Mouse (Mus musculus): Measurements from ENCODE around the gene Slc38a1. TPM values are rescaled to one million over a fixed set of nuclear protein-coding genes. Genes with fewer than 3 reads are reported as not detected.

Gene Slc38a1
- total and polyA plus RNA-seq, 2 experiments from 2014 or later, result 52.4 to 56.7 TPM

GRCm38 (mm10) chr15:96588996-96589657 lies 53.6 kb downstream of the Slc38a1 start:
- ATAC-seq (ENCODE audit: insufficient read depth, low read depth), result no peak
- H3K36me3 ChIP-seq (replicated peaks; ENCODE audit: control insufficient read depth, insufficient read depth, low read length), result peaks cover 53% of the 10 kb centered on the region

GRCm38 (mm10) chr15:96587998-96588397 lies 54.7 kb downstream of the Slc38a1 start:
- no peak overlapping the region for H3K9ac ChIP-seq (replicated peaks; ENCODE audit: low read depth, low read length)
- H3K27ac ChIP-seq (ENCODE audit: low read depth), result no peak overlapping the region
- H3K4me1 ChIP-seq (ENCODE audit: control insufficient read depth, insufficient read depth), result peaks cover 16% of the 10 kb centered on the region
- no peaks in the 10 kb centered on the region for H3K9me3 ChIP-seq (replicated peaks; ENCODE audit: control insufficient read depth, low read length)
- ATAC-seq (ENCODE audit: insufficient read depth, low read depth) (no peak), DNase-seq (ENCODE audit: low spot score) (no peak)
- H3K4me3 ChIP-seq (ENCODE audit: low read depth, low read length), result no peak overlapping the region
- peaks cover 64% of the 10 kb centered on the region for H3K36me3 ChIP-seq (replicated peaks; ENCODE audit: control insufficient read depth, insufficient read depth, low read length)
- TF ChIP-seq CTCF (IDR thresholded peaks at IDR 0.05; ENCODE audit: low read depth) (no peak), EP300 (IDR thresholded peaks at IDR 0.05; ENCODE audit: low read depth) (no peak)
- H3K4me2 ChIP-seq (ENCODE audit: low read depth, low read length), result no peak overlapping the region
- 86% methylated on average over 8 of the region's 8 CpGs for WGBS
- H3K27me3 ChIP-seq (ENCODE audit: control insufficient read depth, insufficient read depth, low read length), result no peaks in the 10 kb centered on the region

More at GRCm38 (mm10) chr15:96588996-96589657, 53.6 kb downstream of the Slc38a1 start:
- DNase-seq (ENCODE audit: low spot score), result no peak
- Histone ChIP-seq H3K9ac (replicated peaks; ENCODE audit: low read depth, low read length) (no peak overlapping the region), H3K27me3 (ENCODE audit: control insufficient read depth, insufficient read depth, low read length) (no peaks in the 10 kb centered on the region), H3K4me1 (ENCODE audit: control insufficient read depth, insufficient read depth) (peaks cover 24% of the 10 kb centered on the region), H3K9me3 (replicated peaks; ENCODE audit: control insufficient read depth, low read length) (no peaks in the 10 kb centered on the region), H3K4me3 (ENCODE audit: low read depth, low read length) (no peak overlapping the region), H3K4me2 (ENCODE audit: low read depth, low read length) (no peak overlapping the region), H3K27ac (ENCODE audit: low read depth) (no peak overlapping the region)
- TF ChIP-seq CTCF (IDR thresholded peaks at IDR 0.05; ENCODE audit: low read depth) (no peak), EP300 (IDR thresholded peaks at IDR 0.05; ENCODE audit: low read depth) (no peak)
- whole genome bisulfite sequencing, result 94% methylated on average over 9 of the region's 9 CpGs

DNA sequence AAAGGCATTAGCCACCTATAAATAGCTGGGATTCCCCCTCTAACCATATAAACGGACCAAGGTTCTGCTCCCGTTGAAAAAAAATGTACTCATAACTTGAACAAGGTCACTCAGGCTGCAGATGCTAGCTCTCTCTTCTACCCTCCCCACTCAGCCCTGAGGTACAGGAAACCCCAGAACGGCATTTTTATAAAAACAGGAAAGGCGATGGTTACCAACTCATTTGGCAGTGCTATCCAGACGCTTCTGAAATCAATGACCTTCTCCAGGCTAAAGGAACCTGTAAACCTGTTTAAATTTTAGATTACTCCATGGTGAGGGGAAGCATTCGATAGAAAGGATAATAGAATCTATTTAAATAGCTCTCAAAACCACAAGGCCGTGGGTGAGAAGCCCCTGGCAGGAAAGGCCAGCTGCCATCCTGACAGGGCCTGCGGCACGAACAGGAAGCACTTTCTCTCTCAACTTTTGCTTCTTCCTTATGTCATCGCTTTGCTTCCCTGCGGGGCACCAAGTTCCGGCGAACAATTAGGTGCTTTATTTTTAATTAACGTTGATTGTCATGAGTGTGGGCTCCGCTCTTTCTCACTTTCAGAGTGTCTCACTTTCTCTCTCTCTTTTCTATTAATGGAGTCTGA lies 59.2 kb downstream of the Slc38a1 start:
- no peak overlapping the region for H3K4me3 ChIP-seq (ENCODE audit: low read depth, low read length)
- no peaks in the 10 kb centered on the region for H3K27me3 ChIP-seq (ENCODE audit: control insufficient read depth, insufficient read depth, low read length)
- no peak overlapping the region for H3K27ac ChIP-seq (ENCODE audit: low read depth)
- whole genome bisulfite sequencing, result 85% methylated on average over 15 of the region's 15 CpGs
- ATAC-seq (ENCODE audit: insufficient read depth, low read depth), result no peak
- H3K9me3 ChIP-seq (replicated peaks; ENCODE audit: control insufficient read depth, low read length), result no peaks in the 10 kb centered on the region
- no peaks in the 10 kb centered on the region for H3K4me1 ChIP-seq (ENCODE audit: control insufficient read depth, insufficient read depth)
- H3K9ac ChIP-seq (replicated peaks; ENCODE audit: low read depth, low read length), result no peak overlapping the region
- H3K36me3 ChIP-seq (replicated peaks; ENCODE audit: control insufficient read depth, insufficient read depth, low read length), result peaks cover 69% of the 10 kb centered on the region
- DNase-seq (ENCODE audit: low spot score), result no peak
- no peak for TF ChIP-seq EP300 (IDR thresholded peaks at IDR 0.05; ENCODE audit: low read depth)
- no peak for TF ChIP-seq CTCF (IDR thresholded peaks at IDR 0.05; ENCODE audit: low read depth)
- no peak overlapping the region for H3K4me2 ChIP-seq (ENCODE audit: low read depth, low read length)

GRCm38 (mm10) chr15:96576998-96577397 lies 65.7 kb downstream of the Slc38a1 start:
- 87% methylated on average over 5 of the region's 5 CpGs for whole genome bisulfite sequencing
- H3K9me3 ChIP-seq (replicated peaks; ENCODE audit: control insufficient read depth, low read length), result no peaks in the 10 kb centered on the region
- no peaks in the 10 kb centered on the region for H3K4me1 ChIP-seq (ENCODE audit: control insufficient read depth, insufficient read depth)
- H3K27me3 ChIP-seq (ENCODE audit: control insufficient read depth, insufficient read depth, low read length), result no peaks in the 10 kb centered on the region
- H3K4me3 ChIP-seq (ENCODE audit: low read depth, low read length), result no peak overlapping the region
- H3K27ac ChIP-seq (ENCODE audit: low read depth), result no peak overlapping the region
- DNase-seq (ENCODE audit: low spot score) (no peak), ATAC-seq (ENCODE audit: insufficient read depth, low read depth) (no peak)
- no peak for TF ChIP-seq CTCF (IDR thresholded peaks at IDR 0.05; ENCODE audit: low read depth)
- TF ChIP-seq EP300 (IDR thresholded peaks at IDR 0.05; ENCODE audit: low read depth), result no peak
- no peak overlapping the region for H3K4me2 ChIP-seq (ENCODE audit: low read depth, low read length)
- peaks cover 65% of the 10 kb centered on the region for H3K36me3 ChIP-seq (replicated peaks; ENCODE audit: control insufficient read depth, insufficient read depth, low read length)
- no peak overlapping the region for H3K9ac ChIP-seq (replicated peaks; ENCODE audit: low read depth, low read length)

- 62% methylated on average over 2 of the region's 2 CpGs for WGBS
- peak overlapping the region; percentile 76 for H3K27ac ChIP-seq (ENCODE audit: low read depth)
Observed at GRCm38 (mm10) chr15:96568983-96569363, 73.7 kb downstream of the Slc38a1 start.

More at GRCm38 (mm10) chr15:96568983-96569363, 73.7 kb downstream of the Slc38a1 start:
- Histone ChIP-seq H3K4me1 (ENCODE audit: control insufficient read depth, insufficient read depth) (peaks cover 20% of the 10 kb centered on the region), H3K9ac (replicated peaks; ENCODE audit: low read depth, low read length) (no peak overlapping the region), H3K36me3 (replicated peaks; ENCODE audit: control insufficient read depth, insufficient read depth, low read length) (peaks cover 3% of the 10 kb centered on the region; the same call in 1 of the 2 replicates), H3K4me2 (ENCODE audit: low read depth, low read length) (no peak overlapping the region), H3K9me3 (replicated peaks; ENCODE audit: control insufficient read depth, low read length) (no peaks in the 10 kb centered on the region), H3K27me3 (ENCODE audit: control insufficient read depth, insufficient read depth, low read length) (no peaks in the 10 kb centered on the region), H3K4me3 (ENCODE audit: low read depth, low read length) (no peak overlapping the region)
- DNase-seq (ENCODE audit: low spot score) (no peak), ATAC-seq (ENCODE audit: insufficient read depth, low read depth) (no peak)
- TF ChIP-seq EP300 (IDR thresholded peaks at IDR 0.05; ENCODE audit: low read depth) (no peak), CTCF (IDR thresholded peaks at IDR 0.05; ENCODE audit: low read depth) (no peak)

Data from heart, postnatal 0 days (tissue).